Mouse (Mus musculus) limb, embryonic 14.5 days (tissue): ENCODE results near the gene Pcsk2. TPM values are rescaled to one million over a fixed set of nuclear protein-coding genes. Genes with fewer than 3 reads are reported as not detected.
A peak's percentile ranks its signal among the peaks of the same experiment; 100 is the strongest.

Experiments
- ATAC-seq: fragments of 200-750 bp; cut with Nextera tagmentation; 2 replicates; pipeline ENCODE4 v1.8.0; 2017; ENCODE audit warnings: low read depth, moderate number of reproducible peaks, moderate TSS enrichment; ENCODE audit not compliant: low FRiP score
- DNase-seq: peaks from one replicate; pipeline ENCODE4 v3.0.0-alpha.2; 2015; ENCODE audit warnings: low spot score
- H3K27ac ChIP-seq: fragments of 300-500 bp; sonication (generic); replicated peaks from 2 replicates; pipeline ENCODE4 v1.5.1; 2014; ENCODE audit warnings: low read depth, mild to moderate bottlenecking, low read length, moderate library complexity, mixed read lengths
- H3K27me3 ChIP-seq: fragments of 300-500 bp; sonication (generic); 2 replicates; pipeline ENCODE4 v1.6.1; 2014; ENCODE audit warnings: low read length, mixed read lengths; ENCODE audit not compliant: control insufficient read depth, insufficient read depth
- H3K36me3 ChIP-seq: fragments of 300-500 bp; sonication (generic); 2 replicates; pipeline ENCODE4 v1.6.1; 2014; ENCODE audit warnings: mild to moderate bottlenecking, low read length, moderate library complexity, mixed read lengths; ENCODE audit not compliant: control insufficient read depth, insufficient read depth
- H3K4me1 ChIP-seq: fragments of 300-500 bp; sonication (generic); 2 replicates; pipeline ENCODE4 v1.6.1; 2014; ENCODE audit warnings: antibody characterized with exemption, low read length, mixed read lengths; ENCODE audit not compliant: control insufficient read depth, insufficient read depth
- H3K4me2 ChIP-seq: fragments of 300-500 bp; sonication (generic); replicated peaks from 2 replicates; pipeline ENCODE4 v1.6.1; 2014; ENCODE audit warnings: low read depth, mild to moderate bottlenecking, low read length, moderate library complexity; ENCODE audit not compliant: severe bottlenecking
- H3K4me3 ChIP-seq: fragments of 300-500 bp; sonication (generic); replicated peaks from 2 replicates; pipeline ENCODE4 v1.5.1; 2014; ENCODE audit warnings: low read length
- H3K9ac ChIP-seq: fragments of 300-500 bp; sonication (generic); 2 replicates; pipeline ENCODE4 v1.6.1; 2014; ENCODE audit warnings: mild to moderate bottlenecking, low read depth, low read length, moderate library complexity; ENCODE audit not compliant: severe bottlenecking
- H3K9me3 ChIP-seq: fragments of 300-500 bp; sonication (generic); 2 replicates; pipeline ENCODE4 v1.6.1; 2016; ENCODE audit warnings: low read length; ENCODE audit not compliant: control insufficient read depth
- POLR2A ChIP-seq: fragments of 200-500 bp; IDR thresholded peaks from 2 replicates; pipeline ENCODE4 v1.8.0; 2012; ENCODE audit warnings: inconsistent platforms, mild to moderate bottlenecking, moderate library complexity, borderline replicate concordance; ENCODE audit not compliant: insufficient read depth, insufficient read length; ENCODE audit errors: extremely low read depth
- WGBS: fragments of 180-500 bp; shearing (Covaris S2); extraction: QIAGEN DNeasy Blood & Tissue Kit; methylation state at CpG from one replicate; pipeline ENCODE4 v1.1.7; 2014; 5-methylcytosine and 5-hydroxymethylcytosine counted together
- polyA plus RNA-seq, 2 experiments: library from polyadenylated mRNA; depleted of rRNA in 1 of 2; stranded (reverse) in 1 of 2; unstranded in 1 of 2; fragments of >200 nt; fragmentation: Nextera tagmentation in 1 of 2; extraction: Ambion mirVana in 1 of 2; gene quantifications; 2 replicates each; pipeline versions ENCODE4 v1.2.1 to v1.2.3; 2012 to 2014

Pcsk2 gene
- polyA plus RNA-seq (2012; rRNA removed) (0.95 and 1.0 TPM in 2 replicates), polyA plus RNA-seq (2014; fragmentation: Nextera tagmentation; extraction: Ambion mirVana) (1.1 and 1.2 TPM in 2 replicates)

DNA sequence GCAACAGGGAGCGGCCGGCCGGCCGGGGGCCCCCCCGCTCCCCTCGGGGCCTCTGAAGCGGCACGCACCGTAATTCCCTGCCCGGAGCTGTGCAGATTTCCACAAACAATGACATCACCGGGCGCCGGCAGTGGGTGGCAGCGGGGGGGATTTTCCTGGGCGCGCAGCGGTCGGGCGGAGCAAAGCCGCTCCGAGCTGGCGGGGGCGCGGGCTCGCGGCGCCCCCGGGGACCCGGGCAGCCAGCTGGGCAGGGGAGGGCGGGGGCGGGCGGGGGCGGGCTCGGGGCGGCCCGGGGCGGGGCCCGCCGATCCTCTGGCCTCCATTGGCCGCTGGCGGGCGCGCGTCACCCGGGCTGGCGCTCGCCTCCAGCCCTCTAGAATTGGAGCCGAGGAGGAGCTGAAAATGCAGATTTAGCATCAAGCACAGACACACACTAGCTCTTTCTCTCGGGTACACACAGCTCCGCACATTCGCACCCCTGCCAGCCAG, at the start of gene Pcsk2:
TSS of gene Pcsk2 (plus strand) at position 399 of the 489 bp plus-strand sequence.
- peak; percentile 48 for DNase-seq
- no peak within 1 kb of the TSS for H3K27ac ChIP-seq
- no peaks in the 10 kb centered on the region for H3K9me3 ChIP-seq
- no peaks in the 10 kb centered on the region for H3K36me3 ChIP-seq
- peak within 1 kb of the TSS; percentile 40; the same call in 1 of the 2 replicates for H3K9ac ChIP-seq
- peaks cover 4% of the 10 kb centered on the region; the same call in 1 of the 2 replicates for H3K4me1 ChIP-seq
- 0% methylated on average over 9 of the region's 51 CpGs for WGBS
- no peak for TF ChIP-seq POLR2A
- peaks cover 50% of the 10 kb centered on the region for H3K27me3 ChIP-seq
- peak; percentile 88 for ATAC-seq
- H3K4me2 ChIP-seq, result peak within 1 kb of the TSS; percentile 73
- peak within 1 kb of the TSS; percentile 46 for H3K4me3 ChIP-seq

DNA sequence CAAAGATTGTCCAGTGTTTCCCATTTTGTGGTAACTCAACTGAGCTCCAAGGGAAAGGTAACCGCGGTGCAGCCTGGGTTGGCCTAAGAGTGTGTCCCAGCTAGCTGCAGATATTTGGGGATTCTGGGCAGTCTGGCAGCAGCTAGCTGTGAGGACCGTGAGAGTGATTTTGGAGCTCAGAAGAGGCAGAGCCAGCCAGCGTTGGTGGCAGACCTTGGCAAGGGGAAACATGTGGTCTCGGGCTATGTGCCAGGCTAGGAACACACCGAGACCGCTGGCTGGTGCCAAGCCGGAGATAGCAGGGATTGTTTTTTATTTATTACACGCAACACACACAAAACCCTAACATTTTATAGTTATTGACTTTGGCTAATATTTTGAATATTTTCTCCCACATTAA, 45.1 kb upstream of the Pcsk2 start:
- WGBS, result 85% methylated on average over 9 of the region's 9 CpGs
- H3K9me3 ChIP-seq, result no peaks in the 10 kb centered on the region
- no peak overlapping the region for H3K27ac ChIP-seq
- H3K9ac ChIP-seq, result no peak overlapping the region
- no peaks in the 10 kb centered on the region for H3K4me1 ChIP-seq
- ATAC-seq (no peak), DNase-seq (no peak)
- H3K36me3 ChIP-seq, result no peaks in the 10 kb centered on the region
- no peak for TF ChIP-seq POLR2A
- H3K4me2 ChIP-seq, result no peak overlapping the region
- H3K27me3 ChIP-seq, result no peaks in the 10 kb centered on the region
- no peak overlapping the region for H3K4me3 ChIP-seq

DNA sequence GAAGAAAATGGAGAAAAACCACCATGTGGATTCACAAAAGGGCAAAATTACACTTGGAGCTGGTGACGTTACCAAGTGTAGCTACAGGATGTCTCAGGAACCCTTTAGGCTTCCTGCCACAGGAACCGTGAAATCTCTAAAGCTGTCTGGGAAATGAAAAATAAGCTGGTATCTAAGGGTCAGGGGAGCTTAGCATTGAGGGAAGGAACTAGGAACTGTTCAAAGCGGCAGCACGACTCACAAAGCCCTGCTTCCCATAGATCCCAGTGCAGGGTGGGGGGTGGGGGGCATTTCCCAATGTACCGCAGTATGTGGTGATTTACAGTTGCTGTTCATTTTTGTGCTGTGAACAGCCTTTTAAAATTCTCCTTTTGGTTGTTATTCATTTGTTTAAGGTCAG, 44.2 kb upstream of the Pcsk2 start:
- no peak for ATAC-seq
- DNase-seq, result no peak
- Histone ChIP-seq H3K9me3 (no peaks in the 10 kb centered on the region), H3K27me3 (no peaks in the 10 kb centered on the region), H3K36me3 (no peaks in the 10 kb centered on the region), H3K4me2 (no peak overlapping the region), H3K4me3 (no peak overlapping the region), H3K9ac (no peak overlapping the region), H3K4me1 (no peaks in the 10 kb centered on the region), H3K27ac (no peak overlapping the region)
- WGBS, result 65% methylated on average over 5 of the region's 5 CpGs
- TF ChIP-seq POLR2A, result no peak

- no peak overlapping the region for H3K4me2 ChIP-seq
- no peaks in the 10 kb centered on the region for H3K9me3 ChIP-seq
- DNase-seq (no peak), ATAC-seq (no peak)
- TF ChIP-seq POLR2A, result no peak
- WGBS, result 92% methylated on average over 3 of the region's 3 CpGs
- no peak overlapping the region for H3K9ac ChIP-seq
- H3K36me3 ChIP-seq, result no peaks in the 10 kb centered on the region
- H3K27me3 ChIP-seq, result no peaks in the 10 kb centered on the region
- H3K27ac ChIP-seq, result no peak overlapping the region
- H3K4me3 ChIP-seq, result no peak overlapping the region
- no peaks in the 10 kb centered on the region for H3K4me1 ChIP-seq
Observed at GRCm38 (mm10) chr2:143502203-143502602, 43.8 kb upstream of the Pcsk2 start.

DNA sequence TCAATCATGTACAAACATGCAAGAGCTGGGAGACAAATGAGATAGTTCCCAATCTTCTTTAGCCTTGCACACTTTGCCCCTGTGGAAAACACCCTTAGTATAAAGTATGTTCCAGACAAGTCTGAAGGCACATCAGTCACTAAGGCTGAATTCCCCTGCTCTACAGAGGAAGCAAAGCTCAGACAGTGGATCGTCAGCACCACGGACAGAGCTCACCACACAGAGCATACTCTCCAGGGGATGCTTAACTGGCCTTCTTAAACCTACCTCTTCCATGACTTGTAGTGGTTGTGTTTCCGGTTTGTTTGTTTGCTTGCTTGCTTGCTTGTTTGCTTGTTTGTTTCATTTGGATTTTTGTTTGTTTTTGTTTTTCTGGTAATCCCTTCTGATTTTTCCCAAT, 9.5 kb upstream of the Pcsk2 start:
- Histone ChIP-seq H3K9ac (no peak overlapping the region), H3K27ac (no peak overlapping the region), H3K4me2 (no peak overlapping the region), H3K36me3 (no peaks in the 10 kb centered on the region), H3K4me3 (no peak overlapping the region), H3K27me3 (no peaks in the 10 kb centered on the region), H3K4me1 (no peaks in the 10 kb centered on the region), H3K9me3 (no peaks in the 10 kb centered on the region)
- no peak for ATAC-seq
- WGBS, result 8% methylated on average over 3 of the region's 3 CpGs
- DNase-seq, result peak; percentile 90
- TF ChIP-seq POLR2A, result no peak

DNA sequence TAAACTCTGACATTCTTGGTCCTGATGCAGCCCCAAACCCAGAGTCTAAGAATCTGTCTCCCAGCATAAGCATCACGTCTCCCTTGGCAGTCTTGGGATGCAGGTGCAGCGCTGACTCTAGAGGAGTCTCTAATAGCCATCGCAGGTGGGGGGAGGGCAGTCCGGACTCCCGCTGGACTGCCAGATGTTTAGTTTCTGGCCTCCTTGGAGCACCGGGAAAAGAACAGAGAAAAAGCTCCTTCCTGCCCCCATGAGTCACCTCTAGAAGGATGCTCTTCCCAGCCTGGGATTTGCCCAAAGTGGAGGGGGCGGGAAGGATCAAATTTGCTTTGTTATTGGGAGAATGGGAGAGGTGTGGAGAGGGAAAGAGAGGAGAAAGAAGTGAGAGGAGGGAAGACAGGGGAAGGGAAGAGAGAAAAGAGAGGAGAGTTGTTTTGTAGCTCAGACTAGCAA, 631 bp upstream of the Pcsk2 start:
- DNase-seq (no peak), ATAC-seq (0 out of 2 replicates have a peak, but pooled peaks have one; percentile 8)
- Histone ChIP-seq H3K36me3 (no peaks in the 10 kb centered on the region), H3K9ac (0 out of 2 replicates have a peak overlapping the region, but pooled peaks have one; percentile 40), H3K4me3 (peak overlapping the region; percentile 46), H3K27me3 (peaks cover 50% of the 10 kb centered on the region), H3K4me2 (peak overlapping the region; percentile 73), H3K9me3 (no peaks in the 10 kb centered on the region), H3K27ac (no peak overlapping the region), H3K4me1 (peaks cover 4% of the 10 kb centered on the region; the same call in 1 of the 2 replicates)
- WGBS, result 0% methylated on average over 7 of the region's 7 CpGs
- TF ChIP-seq POLR2A, result no peak
